28 mouse cellular contexts compared by ENCODE assay signal in genomic region chr13:108809191-108809590, GRCm38 (mm10).
"Had no signal": no experiment of that assay in that cellular context is flagged by ENCODE, and none has a peak within 500 bp of the region (broad histone marks: within the 10 kb centered on the region; RNA-seq: fewer than 3 reads in every experiment).

No protein-coding gene starts in this region.

- H3K4me2 ChIP-seq: embryonic facial prominence, embryonic 12.5 days; embryonic facial prominence, embryonic 13.5 days; embryonic facial prominence, embryonic 15.5 days; forebrain, embryonic 12.5 days; forebrain, embryonic 13.5 days; forebrain, embryonic 15.5 days; heart, embryonic 11.5 days had no signal

- DNase-seq: cerebellum, adult 2 months; cerebellum, adult 8-10 months; cerebellum, adult 9-10 months; cerebellum, adult 9-11 months; cerebellum, postnatal 10 days; cerebellum, postnatal 14 days; cerebellum, postnatal 25 days; cerebellum, postnatal 36 days; embryo, embryonic 11 days; gastrocnemius, adult 2 months; gastrocnemius, postnatal 10 days; gastrocnemius, postnatal 14 days; gastrocnemius, postnatal 25 days; gastrocnemius, postnatal 36 days; heart, adult 18-20 months; heart, adult 2 months had no signal

- H3K4me3 ChIP-seq: embryonic facial prominence, embryonic 10.5 days; embryonic facial prominence, embryonic 12.5 days; embryonic facial prominence, embryonic 13.5 days; embryonic facial prominence, embryonic 15.5 days; erythroblast, embryonic 14.5 days; forebrain, embryonic 12.5 days; forebrain, embryonic 13.5 days; forebrain, embryonic 15.5 days; gastrocnemius, adult 2 months; heart, adult 2 months; heart, embryonic 10.5 days had no signal

- H3K27me3 ChIP-seq: embryonic facial prominence, embryonic 12.5 days; embryonic facial prominence, embryonic 13.5 days; embryonic facial prominence, embryonic 15.5 days; forebrain, embryonic 12.5 days; forebrain, embryonic 13.5 days; forebrain, embryonic 15.5 days had no signal

- H3K27ac ChIP-seq: embryonic facial prominence, embryonic 10.5 days; embryonic facial prominence, embryonic 12.5 days; embryonic facial prominence, embryonic 13.5 days; embryonic facial prominence, embryonic 15.5 days; forebrain, embryonic 12.5 days; forebrain, embryonic 13.5 days; forebrain, embryonic 15.5 days; gastrocnemius, adult 2 months; heart, adult 2 months; heart, embryonic 10.5 days had no signal

- H3K4me1 ChIP-seq: embryonic facial prominence, embryonic 10.5 days; embryonic facial prominence, embryonic 12.5 days; embryonic facial prominence, embryonic 13.5 days; embryonic facial prominence, embryonic 15.5 days; forebrain, embryonic 12.5 days; forebrain, embryonic 13.5 days; forebrain, embryonic 15.5 days; heart, embryonic 10.5 days had no signal

- H3K36me3 ChIP-seq: embryonic facial prominence, embryonic 10.5 days; embryonic facial prominence, embryonic 12.5 days; embryonic facial prominence, embryonic 13.5 days; embryonic facial prominence, embryonic 15.5 days; forebrain, embryonic 12.5 days; forebrain, embryonic 15.5 days; heart, embryonic 10.5 days had no signal

- H3K9me3 ChIP-seq: embryonic facial prominence, embryonic 10.5 days; embryonic facial prominence, embryonic 12.5 days; embryonic facial prominence, embryonic 13.5 days; embryonic facial prominence, embryonic 15.5 days; forebrain, embryonic 12.5 days; forebrain, embryonic 13.5 days; forebrain, embryonic 15.5 days; heart, embryonic 10.5 days had no signal

- H3K9ac ChIP-seq: embryonic facial prominence, embryonic 12.5 days; embryonic facial prominence, embryonic 13.5 days; embryonic facial prominence, embryonic 15.5 days; forebrain, embryonic 12.5 days; forebrain, embryonic 13.5 days; forebrain, embryonic 15.5 days had no signal

- ATAC-seq: forebrain, embryonic 13.5 days; forebrain, embryonic 14.5 days; forebrain, embryonic 15.5 days; forebrain, embryonic 16.5 days had no signal
